Mouse (Mus musculus): ENCODE measurements at regions not wholly inside any gene's neighbourhood (a gene's known extent, or its start where the extent isn't known, plus 50 kb on each side); places are given as distances from the start of the nearest gene placed in this dataset.
A peak's percentile ranks its signal among the peaks of the same experiment; 100 is the strongest.

GRCm38 (mm10) chr9:61816589-61817179 lies 97.7 kb downstream of the Rplp1 start:
- no peak for DNase-seq

- no peak for DNase-seq
These were observed 98.3 kb downstream of the Rplp1 start for GRCm38 (mm10) chr9:61815995-61816394.

- DNase-seq = no peak
These were observed 101.1 kb downstream of the Rplp1 start for GRCm38 (mm10) chr9:61813291-61813690.

GRCm38 (mm10) chr9:61812315-61812714 lies 102.0 kb downstream of the Rplp1 start:
- DNase-seq = no peak

GRCm38 (mm10) chr9:61810456-61810855 lies 103.9 kb downstream of the Rplp1 start:
- DNase-seq = no peak

- no peak for DNase-seq
These were observed 105.8 kb downstream of the Rplp1 start for GRCm38 (mm10) chr9:61808351-61809225.

GRCm38 (mm10) chr9:61805971-61806370 lies 108.4 kb downstream of the Rplp1 start:
- DNase-seq = no peak

- no peak for DNase-seq
These were observed 110.8 kb downstream of the Rplp1 start for GRCm38 (mm10) chr9:61803555-61803954.

- no peak for DNase-seq
These were observed 111.6 kb downstream of the Rplp1 start for GRCm38 (mm10) chr9:61802694-61803093.

- DNase-seq = no peak
These were observed 114.8 kb downstream of the Rplp1 start for GRCm38 (mm10) chr9:61799535-61799934.

GRCm38 (mm10) chr9:61795910-61796309 lies 118.4 kb downstream of the Rplp1 start:
- no peak for DNase-seq

- peak; percentile 85 for DNase-seq
These were observed 122.8 kb downstream of the Rplp1 start for GRCm38 (mm10) chr9:61791435-61792064.

- no peak for DNase-seq
These were observed 123.5 kb downstream of the Rplp1 start for GRCm38 (mm10) chr9:61790849-61791248.

GRCm38 (mm10) chr9:61789066-61789897 lies 125.1 kb downstream of the Rplp1 start:
- no peak for DNase-seq

- DNase-seq = no peak
These were observed 132.9 kb downstream of the Rplp1 start for GRCm38 (mm10) chr9:61781469-61781868.

- DNase-seq = peak; percentile 70 to 79
These were observed 134.0 kb downstream of the Rplp1 start for GRCm38 (mm10) chr9:61780186-61780939.

GRCm38 (mm10) chr9:61779165-61779564 lies 135.2 kb downstream of the Rplp1 start:
- no peak for DNase-seq

GRCm38 (mm10) chr9:61776446-61776845 lies 137.9 kb downstream of the Rplp1 start:
- DNase-seq = no peak

GRCm38 (mm10) chr9:61770207-61770955 lies 144.0 kb downstream of the Rplp1 start:
- no peak for DNase-seq

GRCm38 (mm10) chr9:61766187-61766586 lies 148.2 kb downstream of the Rplp1 start:
- DNase-seq = no peak

GRCm38 (mm10) chr9:61765366-61765765 lies 149.0 kb downstream of the Rplp1 start:
- DNase-seq = no peak

Data from cerebellum, adult 18-20 months (tissue).